Mouse (Mus musculus) neural tube, embryonic 11.5 days (tissue): ENCODE results near the gene Ddx60. TPM values are rescaled to one million over a fixed set of nuclear protein-coding genes. Genes with fewer than 3 reads are reported as not detected.

Experiments used
- ATAC-seq: fragments of 200-750 bp; cut with Nextera tagmentation; 2 replicates; pipeline ENCODE4 v1.8.0; 2017; ENCODE audit warnings: moderate number of reproducible peaks, mild to moderate bottlenecking, moderate TSS enrichment, moderate library complexity; ENCODE audit not compliant: insufficient read depth, low FRiP score, low TSS enrichment
- DNase-seq: peaks from one replicate; pipeline ENCODE4 v3.0.0-alpha.2; 2015; ENCODE audit warnings: low spot score
- H3K27ac ChIP-seq: fragments of 300-500 bp; sonication (generic); 2 replicates; pipeline ENCODE4 v1.5.1; 2014; ENCODE audit warnings: low read depth, mild to moderate bottlenecking, low read length
- H3K27me3 ChIP-seq: fragments of 300-500 bp; sonication (generic); 2 replicates; pipeline ENCODE4 v1.6.1; 2014; ENCODE audit warnings: mild to moderate bottlenecking, low read length, mixed read lengths; ENCODE audit not compliant: control insufficient read depth, insufficient read depth
- H3K36me3 ChIP-seq: fragments of 300-500 bp; sonication (generic); 2 replicates; pipeline ENCODE4 v1.6.1; 2014; ENCODE audit warnings: mild to moderate bottlenecking, low read length, moderate library complexity, mixed read lengths; ENCODE audit not compliant: control insufficient read depth, insufficient read depth
- H3K4me1 ChIP-seq: fragments of 300-500 bp; sonication (generic); 2 replicates; pipeline ENCODE4 v1.6.1; 2014; ENCODE audit warnings: low read length, mixed read lengths; ENCODE audit not compliant: control insufficient read depth, insufficient read depth
- H3K4me2 ChIP-seq: fragments of 300-500 bp; sonication (generic); 2 replicates; pipeline ENCODE4 v1.6.1; 2014; ENCODE audit warnings: low read depth, mild to moderate bottlenecking, moderate library complexity
- H3K4me3 ChIP-seq: fragments of 300-500 bp; sonication (generic); 2 replicates; pipeline ENCODE4 v1.5.1; 2014; ENCODE audit warnings: low read depth, low read length
- H3K9ac ChIP-seq: fragments of 300-500 bp; sonication (generic); 2 replicates; pipeline ENCODE4 v1.6.1; 2014; ENCODE audit warnings: mild to moderate bottlenecking, low read length
- H3K9me3 ChIP-seq: fragments of 300-500 bp; sonication (generic); 2 replicates; pipeline ENCODE4 v1.6.1; 2016; ENCODE audit warnings: low read length; ENCODE audit not compliant: control insufficient read depth
- WGBS: fragments of 180-500 bp; shearing (Covaris S2); extraction: QIAGEN DNeasy Blood & Tissue Kit; methylation state at CpG from one replicate; pipeline ENCODE4 v1.1.7; 2014; 5-methylcytosine and 5-hydroxymethylcytosine counted together
- polyA plus RNA-seq: library from polyadenylated mRNA; unstranded; fragments of >200 nt; fragmentation: Nextera tagmentation; extraction: Ambion mirVana; gene quantifications from 2 replicates; pipeline ENCODE4 v1.2.1, GENCODE M21; 2014

Ddx60 gene
- polyA plus RNA-seq, 1 experiment from 2014 or later, result 0.28 TPM

DNA sequence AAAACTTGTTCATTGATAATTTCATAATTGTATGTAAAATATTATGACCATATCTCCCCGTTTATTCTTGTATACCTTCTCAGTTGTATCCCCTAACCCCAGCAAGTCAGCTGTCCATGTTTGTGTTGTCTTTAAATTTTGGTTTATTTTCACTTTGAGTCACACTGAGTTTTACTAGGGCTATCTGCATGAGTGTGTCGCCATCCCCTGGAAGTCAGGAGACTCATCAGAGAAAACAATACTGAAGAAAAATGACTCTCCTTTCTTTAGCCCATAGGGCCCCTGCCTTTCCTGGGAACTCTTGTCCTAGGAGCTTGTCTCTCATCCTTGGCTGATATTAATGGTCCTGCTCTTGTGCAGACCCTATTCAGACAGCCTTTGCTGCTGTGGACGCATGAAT is 106.5 kb downstream of the Ddx60 start:
- Histone ChIP-seq H3K36me3 (no peaks in the 10 kb centered on the region), H3K27me3 (no peaks in the 10 kb centered on the region), H3K9me3 (no peaks in the 10 kb centered on the region), H3K9ac (no peak overlapping the region), H3K4me1 (no peaks in the 10 kb centered on the region), H3K4me3 (no peak overlapping the region), H3K4me2 (no peak overlapping the region), H3K27ac (no peak overlapping the region)
- no peak for ATAC-seq
- WGBS, result 71% methylated on average over 3 of the region's 3 CpGs
- no peak for DNase-seq

- no peaks in the 10 kb centered on the region for H3K9me3 ChIP-seq
- ATAC-seq (no peak), DNase-seq (no peak)
- H3K4me2 ChIP-seq, result no peak overlapping the region
- WGBS, result 55% methylated on average over 2 of the region's 2 CpGs
- H3K27ac ChIP-seq, result no peak overlapping the region
- H3K4me1 ChIP-seq, result no peaks in the 10 kb centered on the region
- no peak overlapping the region for H3K9ac ChIP-seq
- H3K4me3 ChIP-seq, result no peak overlapping the region
- no peaks in the 10 kb centered on the region for H3K27me3 ChIP-seq
- no peaks in the 10 kb centered on the region for H3K36me3 ChIP-seq
Observed at GRCm38 (mm10) chr8:62046809-62047208, 118.9 kb downstream of the Ddx60 start.

GRCm38 (mm10) chr8:62060357-62060756 is 132.5 kb downstream of the Ddx60 start:
- no peaks in the 10 kb centered on the region for H3K9me3 ChIP-seq
- H3K4me2 ChIP-seq, result no peak overlapping the region
- H3K27ac ChIP-seq, result no peak overlapping the region
- ATAC-seq (no peak), DNase-seq (peak; percentile 11)
- H3K9ac ChIP-seq, result no peak overlapping the region
- no peaks in the 10 kb centered on the region for H3K27me3 ChIP-seq
- H3K4me1 ChIP-seq, result no peaks in the 10 kb centered on the region
- H3K36me3 ChIP-seq, result no peaks in the 10 kb centered on the region
- no peak overlapping the region for H3K4me3 ChIP-seq

DNA sequence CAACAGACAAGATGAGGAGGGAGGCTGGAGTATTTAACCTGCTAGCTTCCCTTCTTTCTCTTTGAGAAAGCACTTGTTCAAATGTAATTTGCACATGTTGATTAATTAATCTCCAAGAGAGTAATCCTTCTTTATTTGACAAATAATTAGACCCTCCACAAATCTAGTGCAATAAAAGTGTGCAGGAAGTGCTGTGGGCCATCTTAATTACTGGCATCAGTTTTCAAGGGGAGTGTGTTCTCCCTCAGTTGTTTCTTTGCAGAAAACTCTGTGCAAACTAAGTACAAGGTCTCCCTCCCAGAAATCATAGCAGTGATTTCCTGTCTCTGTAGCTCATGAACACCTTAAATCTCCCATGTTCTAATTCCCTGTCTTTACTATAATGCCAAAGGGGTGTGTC is 140.4 kb downstream of the Ddx60 start:
- ATAC-seq (no peak), DNase-seq (no peak)
- H3K4me2 ChIP-seq, result no peak overlapping the region
- no peaks in the 10 kb centered on the region for H3K36me3 ChIP-seq
- H3K27ac ChIP-seq, result no peak overlapping the region
- no peaks in the 10 kb centered on the region for H3K27me3 ChIP-seq
- H3K4me3 ChIP-seq, result no peak overlapping the region
- H3K9ac ChIP-seq, result no peak overlapping the region
- H3K9me3 ChIP-seq, result no peaks in the 10 kb centered on the region
- no peaks in the 10 kb centered on the region for H3K4me1 ChIP-seq

- H3K4me2 ChIP-seq, result no peak overlapping the region
- ATAC-seq (peak; percentile 68; the same call in 1 of the 2 replicates), DNase-seq (no peak)
- H3K9ac ChIP-seq, result no peak overlapping the region
- H3K9me3 ChIP-seq, result no peaks in the 10 kb centered on the region
- H3K36me3 ChIP-seq, result no peaks in the 10 kb centered on the region
- no peaks in the 10 kb centered on the region for H3K4me1 ChIP-seq
- H3K4me3 ChIP-seq, result no peak overlapping the region
- no peaks in the 10 kb centered on the region for H3K27me3 ChIP-seq
- WGBS, result 48% methylated on average over 3 of the region's 3 CpGs
- no peak overlapping the region for H3K27ac ChIP-seq
Observed at GRCm38 (mm10) chr8:62080195-62080802, 152.4 kb downstream of the Ddx60 start.

GRCm38 (mm10) chr8:62081804-62082203 is 153.9 kb downstream of the Ddx60 start:
- Histone ChIP-seq H3K27ac (no peak overlapping the region), H3K4me1 (no peaks in the 10 kb centered on the region), H3K9ac (no peak overlapping the region), H3K9me3 (no peaks in the 10 kb centered on the region), H3K36me3 (no peaks in the 10 kb centered on the region), H3K4me2 (no peak overlapping the region), H3K4me3 (no peak overlapping the region), H3K27me3 (no peaks in the 10 kb centered on the region)
- DNase-seq (no peak), ATAC-seq (no peak)
- 89% methylated on average over 2 of the region's 2 CpGs for WGBS

Other genes with a start within 250 kb of the Ddx60 start
- gene Palld, start 25.4 kb upstream of the Ddx60 start, polyA plus RNA-seq, result 54.7 and 57.8 TPM in 2 replicates
- not detected in 2 replicates for gene Anxa10, start 195.1 kb downstream of the Ddx60 start, polyA plus RNA-seq